Mouse (Mus musculus) layer of hippocampus, adult 8-10 months (tissue): ENCODE data around the gene Fat4. TPM values are rescaled to one million over a fixed set of nuclear protein-coding genes. Genes with fewer than 3 reads are reported as not detected.
A peak's percentile ranks its signal among the peaks of the same experiment; 100 is the strongest.

Experiments used
- DNase-seq, 2 experiments: peaks; one replicate each; pipeline ENCODE4 v3.0.0; 2022; ENCODE audit warnings: low spot score in 2 of 2
- total RNA-seq, 4 experiments: library from RNA; stranded (reverse); gene quantifications; 2 replicates each; pipeline ENCODE4 v1.2.4; 2022

The Fat4 gene
- total RNA-seq, result 10 to 100 TPM; 23.2 to 30.8 (median 25.9) TPM

GRCm38 (mm10) chr3:38886890-38887355, at the start of gene Fat4:
Gene Fat4, plus strand, starts transcription at chr3:38886940.
- no peak for DNase-seq

DNA sequence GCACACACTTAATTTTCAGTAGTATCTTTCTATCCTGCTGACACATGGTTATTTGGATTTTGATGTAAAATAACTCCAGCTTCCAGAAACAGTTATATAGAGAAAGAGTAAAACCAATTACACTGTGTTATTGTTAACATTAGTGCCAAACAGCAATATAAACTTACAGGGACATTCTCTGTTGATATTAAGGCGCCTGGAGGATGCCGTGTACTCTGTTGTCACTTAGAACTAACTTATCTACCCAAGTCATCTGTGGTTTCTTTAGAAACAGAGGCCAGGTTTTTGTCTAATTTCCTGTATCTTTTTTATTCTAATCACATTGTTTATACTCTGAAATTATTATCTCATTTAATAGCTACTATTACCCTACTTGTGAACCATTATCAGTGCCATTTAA, 47.3 kb upstream of the Fat4 start:
- no peak for DNase-seq

DNA sequence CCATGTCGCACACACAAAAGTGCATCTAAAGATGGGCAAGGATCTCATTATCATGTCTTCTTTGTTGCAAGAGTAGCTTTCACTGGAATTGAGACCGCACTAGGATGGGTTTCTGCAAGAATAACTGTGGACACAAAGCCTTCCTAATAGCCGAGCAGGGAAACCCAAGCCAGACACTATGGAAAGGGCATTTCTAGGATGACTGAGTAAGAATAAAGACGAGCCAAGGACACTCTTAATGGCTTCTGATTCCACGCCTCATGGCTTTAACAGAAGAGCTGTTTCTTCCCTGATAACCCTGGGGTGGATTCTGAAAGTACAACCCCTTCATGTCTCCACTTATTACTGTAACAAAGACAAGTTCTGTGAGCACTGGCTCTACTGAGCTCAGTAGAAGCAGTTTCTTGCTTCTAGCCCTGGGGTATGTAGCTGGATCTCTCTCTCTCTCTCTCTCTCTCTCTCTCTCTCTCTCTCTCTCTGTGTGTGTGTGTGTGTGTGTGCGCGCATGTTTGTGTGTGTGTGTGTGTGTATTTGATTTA, 43.7 kb upstream of the Fat4 start:
- no peak for DNase-seq

DNA sequence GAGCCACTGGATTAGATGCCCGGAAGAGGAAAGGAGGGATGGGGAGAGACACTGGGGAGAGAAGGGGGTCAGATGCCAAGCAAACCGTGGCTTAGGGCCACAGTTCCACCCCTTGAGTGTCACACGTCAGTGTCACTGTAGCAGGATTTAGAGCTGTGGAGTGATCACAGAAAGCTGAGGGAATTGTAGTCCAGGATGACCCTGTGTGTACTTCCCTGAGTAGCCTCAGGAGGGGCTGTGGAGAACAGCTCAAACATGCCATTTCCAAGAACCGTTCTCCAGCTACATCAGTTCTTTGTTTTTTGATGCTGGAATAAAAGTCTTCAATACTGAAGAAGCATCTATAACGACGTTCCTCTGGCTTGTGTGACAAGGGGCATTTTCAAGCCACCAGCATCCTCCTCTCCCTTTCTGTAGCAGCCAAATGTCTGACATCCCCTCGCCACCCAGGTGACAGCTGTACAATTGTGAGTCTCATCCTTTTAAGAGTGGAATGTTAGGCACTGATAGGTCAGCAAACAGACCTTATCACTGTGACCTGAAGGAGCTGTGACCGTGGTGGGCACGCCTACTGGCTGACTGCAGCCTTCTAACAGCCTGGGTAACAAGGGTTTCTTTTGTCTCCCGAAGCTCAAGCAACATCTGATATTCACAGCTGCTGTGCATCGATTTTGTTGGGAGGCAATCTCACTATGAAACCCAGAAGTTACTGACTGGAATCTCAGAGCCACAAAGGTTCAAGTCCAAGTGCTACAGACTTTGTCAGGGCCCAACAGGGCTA, 39.9 kb upstream of the Fat4 start:
- no peak for DNase-seq

DNA sequence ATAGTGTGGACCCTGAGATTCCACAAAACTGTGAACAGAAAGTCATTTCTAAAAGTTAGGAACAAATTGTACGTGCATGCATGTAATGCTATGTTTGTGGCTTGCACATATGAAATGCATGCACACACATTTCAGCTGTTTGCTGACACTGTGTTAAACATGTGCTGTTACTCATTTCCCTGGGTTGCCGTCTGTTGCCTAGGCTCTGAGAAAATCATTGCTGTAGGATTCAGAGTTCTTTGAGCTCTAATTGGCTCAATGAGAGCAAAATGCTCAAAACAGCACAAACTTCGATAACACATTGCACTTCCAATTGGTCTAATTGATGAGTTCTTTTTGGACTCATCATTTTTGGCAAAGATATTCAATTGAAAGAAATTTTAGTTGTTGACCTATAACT, 37.7 kb upstream of the Fat4 start:
- no peak for DNase-seq

DNA sequence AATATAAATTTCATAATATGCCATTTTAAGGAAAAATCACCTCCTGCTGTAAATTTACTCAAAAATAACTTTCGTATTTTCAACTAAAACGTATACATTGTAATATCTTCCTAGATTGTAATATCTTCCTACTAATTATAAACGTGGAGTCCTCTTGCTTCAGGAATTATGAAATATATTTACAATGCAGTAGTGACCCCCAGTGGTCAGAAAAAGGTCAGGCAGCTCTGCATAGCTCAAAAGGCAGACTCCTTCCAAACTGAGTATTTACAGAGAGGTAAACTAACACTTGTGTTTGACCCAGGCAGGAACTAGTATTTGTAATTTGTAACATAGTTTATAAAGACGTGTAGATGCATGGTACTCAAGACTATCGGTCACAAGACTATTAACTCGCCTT, 37.2 kb upstream of the Fat4 start:
- DNase-seq, result peak; percentile 11 to 41

DNA sequence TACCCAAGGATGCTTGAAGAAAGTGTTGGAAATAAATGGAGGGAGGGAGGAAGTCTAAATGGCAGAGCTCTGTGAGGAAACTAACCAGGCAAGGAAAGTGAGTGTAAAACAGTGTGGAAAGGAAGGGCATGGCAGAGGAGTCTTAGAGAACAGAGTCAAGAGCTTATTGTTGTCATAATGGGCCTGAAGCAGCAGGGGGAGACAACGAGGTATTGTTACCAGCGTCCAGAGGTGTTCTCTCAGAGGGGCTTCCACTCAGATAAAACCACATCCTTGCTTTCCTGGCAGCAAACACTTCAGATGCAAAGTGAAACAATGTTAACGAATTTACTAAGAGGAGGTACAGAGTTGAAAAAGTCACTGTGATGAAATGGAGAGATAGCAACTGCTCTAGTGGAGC, 33.1 kb upstream of the Fat4 start:
- no peak for DNase-seq

GRCm38 (mm10) chr3:38860683-38861082, 26.1 kb upstream of the Fat4 start:
- DNase-seq, result no peak

DNA sequence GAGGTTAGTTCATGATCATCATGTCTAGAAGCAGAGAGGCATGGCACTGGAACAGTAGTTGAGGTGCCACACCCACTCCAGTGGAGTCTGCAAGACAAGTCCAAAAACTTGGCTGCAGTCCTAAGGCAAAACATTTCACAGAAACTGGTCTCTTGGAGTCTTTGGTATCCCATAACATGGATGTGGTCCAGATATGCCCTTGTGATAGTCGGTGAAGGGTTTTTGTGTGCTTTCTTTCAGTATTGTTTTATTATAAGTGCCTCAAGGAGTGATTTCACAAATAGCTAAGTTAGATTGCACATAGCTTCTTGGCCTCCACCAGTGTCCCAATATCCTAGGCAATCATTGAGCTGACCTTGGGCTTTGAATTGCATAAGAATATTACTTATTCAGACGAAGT, 15.4 kb upstream of the Fat4 start:
- DNase-seq, result no peak

- no peak for DNase-seq
Measured at GRCm38 (mm10) chr3:38875872-38876271, 10.9 kb upstream of the Fat4 start.

GRCm38 (mm10) chr3:38876706-38877105, 10.0 kb upstream of the Fat4 start:
- DNase-seq, result no peak

- no peak for DNase-seq
Measured at GRCm38 (mm10) chr3:38882778-38883177, 4.0 kb upstream of the Fat4 start.

- no peak for DNase-seq
Measured at GRCm38 (mm10) chr3:38883676-38884075, 3.1 kb upstream of the Fat4 start.

DNA sequence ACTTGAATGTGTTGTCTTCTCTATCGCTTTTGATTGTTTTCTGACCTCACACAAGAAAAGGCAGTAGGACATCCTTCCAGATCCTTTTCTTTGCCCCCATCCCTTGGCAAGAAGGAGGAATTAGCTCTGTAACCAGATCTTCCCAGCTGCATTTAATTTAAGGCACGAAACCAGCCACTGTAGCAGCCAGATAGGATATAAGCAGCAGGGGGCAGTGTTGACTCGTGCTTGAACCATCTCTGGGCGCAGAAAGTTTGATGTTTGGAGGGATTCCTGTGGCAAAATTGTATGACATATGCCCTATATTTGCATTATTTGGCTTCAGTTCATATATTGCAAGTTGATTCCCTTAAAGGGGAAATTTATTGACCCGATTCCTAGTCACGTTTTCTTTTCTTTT, 2.5 kb upstream of the Fat4 start:
- peak; percentile 58 to 87 for DNase-seq

DNA sequence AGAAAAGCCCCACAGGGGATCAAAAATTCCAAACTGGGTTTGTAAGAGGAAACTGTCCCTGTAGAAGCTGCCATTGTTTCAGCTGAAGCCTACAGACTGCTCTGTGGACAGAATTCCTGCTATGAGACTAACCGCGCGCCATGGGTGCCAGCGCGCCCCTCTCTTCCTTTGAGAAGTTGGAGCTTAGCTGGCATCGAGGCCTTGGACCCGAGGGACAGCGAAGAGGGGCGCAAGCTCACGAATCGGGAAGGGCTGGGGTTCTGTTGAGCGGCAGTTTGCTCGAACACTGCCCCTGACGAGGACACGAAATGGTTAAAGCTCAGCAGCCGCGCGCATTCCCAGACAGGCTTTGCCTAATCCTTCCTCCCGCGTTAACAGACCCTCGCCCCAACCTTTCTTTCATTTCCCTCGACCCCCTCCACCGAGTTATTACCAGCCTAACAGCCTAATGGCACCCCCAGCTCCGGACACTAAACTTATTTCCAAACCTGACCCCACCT, 1.8 kb upstream of the Fat4 start:
- DNase-seq, result no peak

DNA sequence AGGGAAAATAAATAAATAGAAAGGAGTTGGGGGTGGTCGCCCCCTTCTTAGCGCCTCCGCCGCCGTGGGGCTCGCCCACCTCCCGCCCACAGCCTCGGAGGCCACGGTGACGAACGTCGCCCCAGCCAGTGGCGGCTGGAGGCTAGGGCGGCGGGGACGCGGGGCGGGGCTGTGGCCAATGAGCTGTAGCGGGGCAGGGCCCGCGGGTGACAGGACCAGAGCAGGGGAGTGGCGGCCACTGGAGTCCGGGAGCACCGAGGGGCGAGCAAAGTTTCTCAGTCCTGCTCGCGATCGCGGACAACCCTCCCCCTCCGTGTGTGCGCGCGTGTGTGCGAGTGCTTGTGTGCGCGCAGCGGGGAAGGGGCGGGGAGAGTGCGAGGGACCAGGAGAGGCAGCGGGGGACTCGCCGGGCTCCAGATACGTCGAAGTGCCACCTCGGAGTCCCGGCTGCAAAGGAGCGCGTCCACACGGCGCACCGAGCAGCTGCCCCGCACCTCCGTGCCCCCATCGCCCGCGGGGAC, 1.2 kb upstream of the Fat4 start:
- peak; percentile 54 to 64 for DNase-seq

- DNase-seq, result no peak
Measured at GRCm38 (mm10) chr3:38886061-38886821, 499 bp upstream of the Fat4 start.

GRCm38 (mm10) chr3:38887381-38887991, 746 bp downstream of the Fat4 start:
- DNase-seq, result peak in 1 of 2 experiments; percentile 49

- DNase-seq, result peak; percentile 78 to 88
Measured at GRCm38 (mm10) chr3:38888111-38888510, 1.4 kb downstream of the Fat4 start.

DNA sequence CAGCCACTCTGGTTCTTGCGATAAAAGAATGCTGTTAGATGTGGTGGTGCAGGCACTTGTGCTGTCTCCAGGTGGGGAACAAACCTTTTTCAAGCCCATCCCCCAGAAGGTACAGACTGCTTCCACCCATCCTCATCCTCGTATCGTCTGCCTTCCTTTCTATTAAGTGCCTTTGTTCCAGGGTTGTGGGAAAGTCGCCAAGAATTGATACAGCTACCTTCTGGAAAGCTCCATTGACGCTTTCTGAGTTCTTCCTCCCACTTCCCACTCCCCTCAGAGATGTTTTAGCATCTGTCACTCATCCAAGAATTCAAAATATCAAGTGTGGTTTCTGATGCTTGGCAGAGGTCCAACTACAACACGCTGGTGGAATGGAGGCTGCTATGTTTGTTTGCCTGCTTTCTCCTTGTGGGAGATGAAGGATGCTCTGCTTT, 6.1 kb downstream of the Fat4 start:
- DNase-seq, result peak; percentile 48 to 55

- DNase-seq, result no peak
Measured at GRCm38 (mm10) chr3:38900839-38901238, 14.1 kb downstream of the Fat4 start.
